Mouse (Mus musculus) heart, adult 10 weeks (tissue): ENCODE data around the gene Shcbp1. TPM values are rescaled to one million over a fixed set of nuclear protein-coding genes. Genes with fewer than 3 reads are reported as not detected.

Experiments used
- polyA plus RNA-seq: library from polyadenylated mRNA; stranded (reverse); fragments of 350-450 nt; fragmentation: Illumina TruSeq; extraction: RNeasy Lipid Tissue Mini Kit (QIAGEN cat#74804); gene quantifications from one replicate; pipeline ENCODE4 v1.2.3, GENCODE M21; 2014; ENCODE audit warnings: low read depth, low replicate concordance

The Shcbp1 gene
- polyA plus RNA-seq: 0.47 TPM

GRCm38 (mm10) chr8:4779254-4780055, at the start of gene Shcbp1:
Shcbp1 (minus strand) TSS chr8:4779567.

Other genes starting within 250 kb of the Shcbp1 start
- gene Zfp958, start 166.4 kb downstream of the Shcbp1 start, polyA plus RNA-seq: 9.6 TPM